Mouse (Mus musculus): ENCODE measurements around the gene Nav2. TPM values are rescaled to one million over a fixed set of nuclear protein-coding genes. Genes with fewer than 3 reads are reported as not detected.

Gene Nav2
- polyA plus RNA-seq, 1 experiment from 2014 or later, result 22.5 TPM

DNA sequence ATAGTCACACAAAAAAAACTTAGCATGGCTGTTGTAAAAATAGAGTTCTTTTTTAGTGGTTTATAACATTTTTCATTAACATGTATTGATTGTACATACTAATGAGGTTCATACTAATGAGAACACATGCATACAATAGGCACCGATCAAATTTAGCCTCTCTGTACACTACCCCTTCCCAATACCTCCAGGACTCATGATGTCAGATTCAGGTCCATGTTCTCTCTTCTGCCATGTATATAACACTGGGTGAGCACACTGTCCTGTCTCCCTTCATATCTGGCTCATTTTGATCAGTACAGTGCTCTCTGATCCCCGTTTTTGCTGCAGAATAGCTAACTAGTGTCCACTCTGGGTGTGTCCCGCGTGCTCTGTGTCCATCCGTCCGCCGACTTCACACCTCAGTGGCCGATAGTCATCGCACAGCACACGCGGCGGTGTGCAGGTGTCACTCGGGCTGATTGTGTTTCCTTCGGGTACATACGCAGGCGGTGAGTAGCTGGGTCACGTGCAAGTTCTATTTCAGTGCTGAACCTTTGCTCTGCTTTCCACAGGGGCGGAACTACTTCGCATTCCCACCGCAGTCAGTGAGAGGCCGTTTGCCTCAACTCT, 268.2 kb downstream of the Nav2 start:
- no peaks in the 10 kb centered on the region for H3K9me3 ChIP-seq (ENCODE audit: control insufficient read depth, low read length)
- H3K9ac ChIP-seq (replicated peaks; ENCODE audit: low read length), result no peak overlapping the region
- H3K4me2 ChIP-seq (ENCODE audit: low read length), result no peak overlapping the region
- ATAC-seq (ENCODE audit: low FRiP score, low TSS enrichment) (no peak), DNase-seq (no peak)
- H3K4me3 ChIP-seq (replicated peaks; ENCODE audit: low read depth, low read length), result no peak overlapping the region
- 83% methylated on average over 21 of the region's 21 CpGs for WGBS
- H3K36me3 ChIP-seq (ENCODE audit: control insufficient read depth, insufficient read depth, low read length), result no peaks in the 10 kb centered on the region
- no peaks in the 10 kb centered on the region for H3K27me3 ChIP-seq (ENCODE audit: control insufficient read depth, insufficient read depth, low read length)
- H3K4me1 ChIP-seq (ENCODE audit: control insufficient read depth, insufficient read depth, low read length), result peaks cover 17% of the 10 kb centered on the region; the same call in 1 of the 2 replicates
- H3K27ac ChIP-seq (replicated peaks; ENCODE audit: low read depth, low read length), result 0 out of 2 replicates have a peak overlapping the region, but pooled peaks have one; percentile 14

DNA sequence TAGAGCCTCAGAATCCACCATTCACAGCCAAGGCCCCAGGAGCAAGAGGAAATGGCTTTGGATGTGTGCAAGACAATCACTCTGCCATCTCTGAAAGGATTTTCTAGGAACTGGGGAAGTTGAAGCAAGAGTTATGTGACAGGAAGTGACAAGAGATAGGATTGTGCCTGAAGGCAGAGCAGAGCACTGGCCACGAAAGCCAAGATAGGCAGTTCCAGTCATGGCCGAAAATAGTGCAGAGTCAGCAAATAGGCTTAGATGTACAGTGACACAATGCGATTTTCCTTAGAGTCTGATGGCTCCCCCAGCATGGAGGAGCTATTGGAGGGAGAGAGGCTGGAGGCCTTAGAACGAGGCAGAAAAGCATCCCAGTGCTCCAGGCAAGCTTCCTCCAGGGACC, 269.7 kb downstream of the Nav2 start:
- no peak overlapping the region for H3K9ac ChIP-seq (replicated peaks; ENCODE audit: low read length)
- no peaks in the 10 kb centered on the region for H3K36me3 ChIP-seq (ENCODE audit: control insufficient read depth, insufficient read depth, low read length)
- DNase-seq (no peak), ATAC-seq (ENCODE audit: low FRiP score, low TSS enrichment) (no peak)
- H3K9me3 ChIP-seq (ENCODE audit: control insufficient read depth, low read length), result no peaks in the 10 kb centered on the region
- no peak overlapping the region for H3K4me3 ChIP-seq (replicated peaks; ENCODE audit: low read depth, low read length)
- peaks cover 19% of the 10 kb centered on the region; the same call in 1 of the 2 replicates for H3K4me1 ChIP-seq (ENCODE audit: control insufficient read depth, insufficient read depth, low read length)
- H3K4me2 ChIP-seq (ENCODE audit: low read length), result no peak overlapping the region
- no peak overlapping the region for H3K27ac ChIP-seq (replicated peaks; ENCODE audit: low read depth, low read length)
- no peaks in the 10 kb centered on the region for H3K27me3 ChIP-seq (ENCODE audit: control insufficient read depth, insufficient read depth, low read length)
- 68% methylated on average over 4 of the region's 4 CpGs for WGBS

DNA sequence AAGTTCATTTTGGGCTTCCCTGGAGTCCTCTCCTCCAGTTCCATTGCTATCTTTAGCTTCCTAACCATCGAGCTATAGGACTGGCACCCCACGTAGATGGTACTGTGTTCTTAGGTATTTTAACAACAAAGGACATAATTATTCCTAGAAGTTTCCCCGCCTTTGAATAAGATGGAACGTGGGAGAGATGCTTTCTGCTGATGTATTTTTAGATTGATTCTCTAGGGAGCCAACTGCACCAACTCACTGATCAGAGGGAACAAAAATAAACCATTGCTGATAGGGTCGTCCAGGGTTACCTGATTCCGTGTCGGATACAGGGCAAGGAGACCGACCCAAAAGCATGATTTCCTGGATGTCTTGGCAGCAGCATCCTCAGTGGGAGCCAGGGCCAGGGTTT, 272.5 kb downstream of the Nav2 start:
- H3K36me3 ChIP-seq (ENCODE audit: control insufficient read depth, insufficient read depth, low read length), result no peaks in the 10 kb centered on the region
- H3K4me1 ChIP-seq (ENCODE audit: control insufficient read depth, insufficient read depth, low read length), result peaks cover 27% of the 10 kb centered on the region; the same call in 1 of the 2 replicates
- H3K4me3 ChIP-seq (replicated peaks; ENCODE audit: low read depth, low read length), result no peak overlapping the region
- DNase-seq (no peak), ATAC-seq (ENCODE audit: low FRiP score, low TSS enrichment) (no peak)
- no peaks in the 10 kb centered on the region for H3K27me3 ChIP-seq (ENCODE audit: control insufficient read depth, insufficient read depth, low read length)
- H3K9ac ChIP-seq (replicated peaks; ENCODE audit: low read length), result no peak overlapping the region
- no peak overlapping the region for H3K27ac ChIP-seq (replicated peaks; ENCODE audit: low read depth, low read length)
- WGBS, result 87% methylated on average over 8 of the region's 8 CpGs
- H3K9me3 ChIP-seq (ENCODE audit: control insufficient read depth, low read length), result no peaks in the 10 kb centered on the region
- H3K4me2 ChIP-seq (ENCODE audit: low read length), result no peak overlapping the region

DNA sequence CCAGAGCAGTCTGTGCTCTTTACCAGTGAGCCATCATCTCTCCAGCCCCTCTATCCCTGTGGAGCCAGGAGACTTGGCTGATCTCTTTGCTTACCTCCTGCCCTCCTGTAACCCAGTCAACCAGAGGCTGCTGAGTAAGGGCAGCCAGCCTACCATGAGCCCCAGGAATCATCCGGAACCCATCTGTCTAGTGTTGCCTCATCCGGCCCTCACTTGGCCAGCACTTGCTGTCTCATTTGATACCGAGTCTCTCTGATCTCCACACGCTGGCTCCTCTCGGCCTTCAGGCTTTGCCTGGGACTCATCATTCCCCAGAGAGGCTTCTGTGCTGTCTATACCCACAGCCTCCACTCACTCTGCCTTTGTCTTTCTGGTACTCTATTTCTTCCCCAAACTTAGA, 273.9 kb downstream of the Nav2 start:
- 71% methylated on average over 5 of the region's 5 CpGs for WGBS
- Histone ChIP-seq H3K4me3 (replicated peaks; ENCODE audit: low read depth, low read length) (no peak overlapping the region), H3K27ac (replicated peaks; ENCODE audit: low read depth, low read length) (no peak overlapping the region), H3K9ac (replicated peaks; ENCODE audit: low read length) (no peak overlapping the region), H3K36me3 (ENCODE audit: control insufficient read depth, insufficient read depth, low read length) (no peaks in the 10 kb centered on the region), H3K27me3 (ENCODE audit: control insufficient read depth, insufficient read depth, low read length) (no peaks in the 10 kb centered on the region), H3K4me2 (ENCODE audit: low read length) (no peak overlapping the region), H3K9me3 (ENCODE audit: control insufficient read depth, low read length) (no peaks in the 10 kb centered on the region), H3K4me1 (ENCODE audit: control insufficient read depth, insufficient read depth, low read length) (peaks cover 28% of the 10 kb centered on the region; the same call in 1 of the 2 replicates)
- DNase-seq (no peak), ATAC-seq (ENCODE audit: low FRiP score, low TSS enrichment) (no peak)

DNA sequence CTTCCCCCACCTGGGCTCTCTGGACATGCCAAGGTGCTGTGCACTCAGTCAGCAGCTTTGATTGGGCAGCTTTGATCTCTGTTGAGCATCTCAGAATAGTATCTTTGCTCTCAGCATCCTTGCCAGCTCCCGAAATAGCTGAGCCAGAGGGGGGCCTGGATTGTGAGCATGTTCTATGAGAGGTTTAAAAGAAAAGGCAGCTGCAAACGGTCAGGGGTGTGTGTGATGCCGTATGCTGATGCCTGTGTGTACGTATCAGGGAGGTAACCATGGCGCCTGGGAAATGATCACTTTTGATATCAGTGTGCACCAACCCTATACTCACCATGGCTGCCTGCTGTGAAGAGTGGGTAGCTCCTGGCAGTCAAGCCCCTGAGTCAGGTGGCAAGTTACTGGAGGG, 275.2 kb downstream of the Nav2 start:
- Histone ChIP-seq H3K4me3 (replicated peaks; ENCODE audit: low read depth, low read length) (no peak overlapping the region), H3K9me3 (ENCODE audit: control insufficient read depth, low read length) (no peaks in the 10 kb centered on the region), H3K4me1 (ENCODE audit: control insufficient read depth, insufficient read depth, low read length) (peaks cover 27% of the 10 kb centered on the region), H3K4me2 (ENCODE audit: low read length) (no peak overlapping the region), H3K36me3 (ENCODE audit: control insufficient read depth, insufficient read depth, low read length) (no peaks in the 10 kb centered on the region), H3K27me3 (ENCODE audit: control insufficient read depth, insufficient read depth, low read length) (no peaks in the 10 kb centered on the region), H3K27ac (replicated peaks; ENCODE audit: low read depth, low read length) (0 out of 2 replicates have a peak overlapping the region, but pooled peaks have one; percentile 9), H3K9ac (replicated peaks; ENCODE audit: low read length) (no peak overlapping the region)
- no peak for ATAC-seq (ENCODE audit: low FRiP score, low TSS enrichment)
- peak; percentile 26 for DNase-seq
- WGBS, result 45% methylated on average over 5 of the region's 5 CpGs

DNA sequence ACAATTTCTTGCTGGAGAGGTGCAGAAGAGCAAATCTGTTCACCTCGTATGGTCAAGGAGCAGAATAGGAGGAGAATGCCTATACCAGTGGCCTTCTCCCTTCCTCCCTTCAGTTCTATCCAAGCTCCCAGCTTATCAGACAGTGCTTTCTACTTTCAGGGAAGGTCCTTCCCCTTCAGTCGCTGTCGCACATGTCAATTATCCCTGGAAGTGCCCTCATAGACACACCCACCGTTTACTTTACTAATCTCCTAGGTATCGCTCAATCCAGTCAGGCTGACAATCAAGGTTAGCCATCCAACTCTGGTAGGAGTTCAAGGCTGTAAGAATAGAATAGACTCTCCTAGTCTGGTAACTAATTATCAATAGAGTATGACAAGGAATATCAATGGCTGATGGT, 277.5 kb downstream of the Nav2 start:
- no peak overlapping the region for H3K27ac ChIP-seq (replicated peaks; ENCODE audit: low read depth, low read length)
- 78% methylated on average over 5 of the region's 5 CpGs for WGBS
- no peak overlapping the region for H3K4me3 ChIP-seq (replicated peaks; ENCODE audit: low read depth, low read length)
- no peaks in the 10 kb centered on the region for H3K9me3 ChIP-seq (ENCODE audit: control insufficient read depth, low read length)
- ATAC-seq (ENCODE audit: low FRiP score, low TSS enrichment) (no peak), DNase-seq (no peak)
- no peak overlapping the region for H3K9ac ChIP-seq (replicated peaks; ENCODE audit: low read length)
- no peaks in the 10 kb centered on the region for H3K27me3 ChIP-seq (ENCODE audit: control insufficient read depth, insufficient read depth, low read length)
- no peaks in the 10 kb centered on the region for H3K36me3 ChIP-seq (ENCODE audit: control insufficient read depth, insufficient read depth, low read length)
- peaks cover 41% of the 10 kb centered on the region for H3K4me1 ChIP-seq (ENCODE audit: control insufficient read depth, insufficient read depth, low read length)
- H3K4me2 ChIP-seq (ENCODE audit: low read length), result no peak overlapping the region

DNA sequence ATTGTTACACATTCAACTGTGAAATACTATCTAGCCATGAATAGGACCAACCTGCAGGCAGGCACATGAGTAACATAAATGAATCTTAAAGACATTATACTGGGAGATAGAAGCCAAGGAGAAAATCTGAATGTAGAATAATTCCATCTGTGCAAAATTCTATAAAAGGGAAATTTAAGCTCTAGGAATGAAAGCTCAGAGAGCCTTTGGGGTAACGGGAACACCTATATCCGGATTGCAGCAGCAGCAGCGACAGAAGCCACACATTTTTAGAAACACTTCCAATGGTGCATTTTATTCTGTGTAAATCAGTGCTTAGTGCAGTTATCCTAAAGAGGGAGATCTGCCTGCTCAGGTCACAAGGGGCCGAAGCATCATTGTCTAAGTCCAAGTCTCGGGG, 280.8 kb downstream of the Nav2 start:
- Histone ChIP-seq H3K4me3 (replicated peaks; ENCODE audit: low read depth, low read length) (no peak overlapping the region), H3K27ac (replicated peaks; ENCODE audit: low read depth, low read length) (no peak overlapping the region)
- no peak for DNase-seq

DNA sequence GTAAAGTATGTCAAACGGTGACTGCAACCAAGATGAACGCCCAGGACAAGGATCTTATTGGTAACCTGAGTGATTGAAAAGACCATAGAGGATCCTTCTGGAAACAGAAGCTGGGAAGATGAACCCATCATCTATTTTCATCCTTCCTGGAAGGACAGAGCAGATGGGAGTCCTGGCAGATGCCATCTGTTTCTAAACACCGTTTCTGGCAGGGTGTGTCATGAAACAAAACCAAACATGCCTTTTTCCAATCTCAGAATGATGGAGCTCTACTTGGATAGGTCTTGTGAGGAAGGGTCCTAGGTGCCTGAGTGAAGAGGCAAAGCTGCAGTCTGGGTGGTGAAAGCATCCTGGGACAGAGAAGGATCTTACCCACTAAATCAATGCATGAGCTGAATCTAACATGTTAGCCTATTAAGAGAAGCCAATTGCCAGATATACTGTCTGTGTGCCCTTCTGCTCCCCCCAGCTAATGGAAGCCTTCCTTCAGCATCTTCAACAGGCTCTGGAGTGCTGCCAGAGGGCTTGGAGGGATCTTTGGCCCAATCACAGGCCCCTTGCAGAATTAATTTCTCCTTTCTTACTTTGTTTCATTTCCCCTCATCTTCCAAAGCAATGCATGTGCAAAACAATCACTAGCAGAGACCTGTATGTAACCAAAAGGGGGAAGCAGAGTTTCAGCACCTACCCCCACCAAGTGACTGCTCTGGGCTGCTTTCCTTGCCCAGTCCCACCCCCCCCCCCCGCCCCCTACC, 281.9 kb downstream of the Nav2 start:
- H3K27me3 ChIP-seq (ENCODE audit: control insufficient read depth, insufficient read depth, low read length), result no peaks in the 10 kb centered on the region
- H3K9me3 ChIP-seq (ENCODE audit: control insufficient read depth, low read length), result no peaks in the 10 kb centered on the region
- no peak overlapping the region; the same call in 1 of the 2 replicates for H3K4me2 ChIP-seq (ENCODE audit: low read length)
- no peak overlapping the region for H3K9ac ChIP-seq (replicated peaks; ENCODE audit: low read length)
- WGBS, result 75% methylated on average over 4 of the region's 4 CpGs
- no peak overlapping the region for H3K4me3 ChIP-seq (replicated peaks; ENCODE audit: low read depth, low read length)
- ATAC-seq (ENCODE audit: low FRiP score, low TSS enrichment) (no peak), DNase-seq (peak; percentile 49)
- no peaks in the 10 kb centered on the region for H3K36me3 ChIP-seq (ENCODE audit: control insufficient read depth, insufficient read depth, low read length)
- H3K4me1 ChIP-seq (ENCODE audit: control insufficient read depth, insufficient read depth, low read length), result peaks cover 42% of the 10 kb centered on the region
- H3K27ac ChIP-seq (replicated peaks; ENCODE audit: low read depth, low read length), result peak overlapping the region; percentile 78

More for the DNA sequence above, 280.8 kb downstream of the Nav2 start:
- WGBS, result 85% methylated on average over 5 of the region's 5 CpGs
- Histone ChIP-seq H3K4me2 (ENCODE audit: low read length) (no peak overlapping the region), H3K9me3 (ENCODE audit: control insufficient read depth, low read length) (no peaks in the 10 kb centered on the region), H3K27me3 (ENCODE audit: control insufficient read depth, insufficient read depth, low read length) (no peaks in the 10 kb centered on the region), H3K9ac (replicated peaks; ENCODE audit: low read length) (no peak overlapping the region), H3K36me3 (ENCODE audit: control insufficient read depth, insufficient read depth, low read length) (no peaks in the 10 kb centered on the region), H3K4me1 (ENCODE audit: control insufficient read depth, insufficient read depth, low read length) (peaks cover 44% of the 10 kb centered on the region)
- no peak for ATAC-seq (ENCODE audit: low FRiP score, low TSS enrichment)
